Mouse (Mus musculus) forebrain, embryonic 16.5 days (tissue): Measurements from ENCODE around the gene Kif5c. TPM values are rescaled to one million over a fixed set of nuclear protein-coding genes. Genes with fewer than 3 reads are reported as not detected.

ENCODE experiments used
- ATAC-seq: fragments of 200-750 bp; cut with Nextera tagmentation; 2 replicates; pipeline ENCODE4 v1.8.0; 2017; ENCODE audit warnings: mild to moderate bottlenecking, moderate library complexity
- H3K27ac ChIP-seq: fragments of 300-500 bp; sonication (generic); 2 replicates; pipeline ENCODE4 v1.5.1; 2014; ENCODE audit warnings: low read length, control low read depth
- H3K27me3 ChIP-seq: fragments of 300-500 bp; sonication (generic); replicated peaks from 2 replicates; pipeline ENCODE4 v1.6.1; 2014; ENCODE audit warnings: low read length; ENCODE audit not compliant: control insufficient read depth, insufficient read depth
- H3K36me3 ChIP-seq: fragments of 300-500 bp; sonication (generic); 2 replicates; pipeline ENCODE4 v1.6.1; 2014; ENCODE audit not compliant: control insufficient read depth, insufficient read depth
- H3K4me1 ChIP-seq: fragments of 300-500 bp; sonication (generic); replicated peaks from 2 replicates; pipeline ENCODE4 v1.6.1; 2014; ENCODE audit warnings: low read length; ENCODE audit not compliant: control insufficient read depth, insufficient read depth
- H3K4me2 ChIP-seq: fragments of 300-500 bp; sonication (generic); 2 replicates; pipeline ENCODE4 v1.6.1; 2014; ENCODE audit warnings: mild to moderate bottlenecking, low read length, control low read depth
- H3K4me3 ChIP-seq: fragments of 300-500 bp; sonication (generic); replicated peaks from 2 replicates; pipeline ENCODE4 v1.5.1; 2014; ENCODE audit warnings: mild to moderate bottlenecking, low read length, control low read depth
- H3K9ac ChIP-seq: fragments of 300-500 bp; sonication (generic); replicated peaks from 2 replicates; pipeline ENCODE4 v1.6.1; 2014; ENCODE audit warnings: low read depth, low read length, control low read depth
- H3K9me3 ChIP-seq: fragments of 300-500 bp; sonication (generic); 2 replicates; pipeline ENCODE4 v1.6.1; 2016; ENCODE audit warnings: low read length; ENCODE audit not compliant: control insufficient read depth
- WGBS: fragments of 180-500 bp; shearing (Covaris S2); extraction: QIAGEN DNeasy Blood & Tissue Kit; methylation state at CpG from one replicate; pipeline ENCODE4 v1.1.7; 2014; 5-methylcytosine and 5-hydroxymethylcytosine counted together
- polyA plus RNA-seq: library from polyadenylated mRNA; unstranded; fragments of >200 nt; fragmentation: Nextera tagmentation; extraction: Ambion mirVana; gene quantifications from 2 replicates; pipeline ENCODE4 v1.2.1, GENCODE M21; 2015

The Kif5c gene
- polyA plus RNA-seq, 1 experiment from 2014 or later, result 180 TPM

GRCm38 (mm10) chr2:49582546-49582945 lies 36.6 kb upstream of the Kif5c start:
- WGBS, result 86% methylated on average over 5 of the region's 5 CpGs
- H3K36me3 ChIP-seq, result no peaks in the 10 kb centered on the region
- no peak overlapping the region for H3K4me2 ChIP-seq
- no peaks in the 10 kb centered on the region for H3K4me1 ChIP-seq
- H3K9ac ChIP-seq, result no peak overlapping the region
- H3K27ac ChIP-seq, result no peak overlapping the region
- H3K27me3 ChIP-seq, result no peaks in the 10 kb centered on the region
- no peak overlapping the region for H3K4me3 ChIP-seq
- no peak for ATAC-seq
- no peaks in the 10 kb centered on the region for H3K9me3 ChIP-seq

GRCm38 (mm10) chr2:49583311-49583710 lies 35.8 kb upstream of the Kif5c start:
- Histone ChIP-seq H3K27ac (no peak overlapping the region), H3K4me2 (no peak overlapping the region), H3K27me3 (no peaks in the 10 kb centered on the region), H3K4me3 (no peak overlapping the region), H3K36me3 (no peaks in the 10 kb centered on the region), H3K9me3 (no peaks in the 10 kb centered on the region), H3K9ac (no peak overlapping the region), H3K4me1 (no peaks in the 10 kb centered on the region)
- no peak for ATAC-seq
- WGBS, result 100% methylated on average over 2 of the region's 2 CpGs

- H3K9me3 ChIP-seq, result no peaks in the 10 kb centered on the region
- no peak overlapping the region for H3K4me2 ChIP-seq
- ATAC-seq, result no peak
- no peak overlapping the region for H3K27ac ChIP-seq
- H3K36me3 ChIP-seq, result no peaks in the 10 kb centered on the region
- no peaks in the 10 kb centered on the region for H3K27me3 ChIP-seq
- no peaks in the 10 kb centered on the region for H3K4me1 ChIP-seq
- H3K9ac ChIP-seq, result no peak overlapping the region
- no peak overlapping the region for H3K4me3 ChIP-seq
- WGBS, result 68% methylated on average over 5 of the region's 5 CpGs
These were observed 28.6 kb upstream of the Kif5c start for GRCm38 (mm10) chr2:49590450-49590849.

GRCm38 (mm10) chr2:49592926-49593325 lies 26.2 kb upstream of the Kif5c start:
- Histone ChIP-seq H3K9me3 (no peaks in the 10 kb centered on the region), H3K4me3 (no peak overlapping the region), H3K9ac (no peak overlapping the region), H3K4me1 (no peaks in the 10 kb centered on the region), H3K4me2 (no peak overlapping the region), H3K27ac (no peak overlapping the region), H3K36me3 (no peaks in the 10 kb centered on the region), H3K27me3 (no peaks in the 10 kb centered on the region)
- ATAC-seq, result no peak

- 86% methylated on average over 7 of the region's 7 CpGs for WGBS
These were observed 24.2 kb upstream of the Kif5c start for GRCm38 (mm10) chr2:49594886-49595285.

GRCm38 (mm10) chr2:49596318-49596717 lies 22.8 kb upstream of the Kif5c start:
- Histone ChIP-seq H3K36me3 (no peaks in the 10 kb centered on the region), H3K4me3 (no peak overlapping the region), H3K27me3 (no peaks in the 10 kb centered on the region), H3K9me3 (no peaks in the 10 kb centered on the region), H3K4me2 (no peak overlapping the region), H3K9ac (no peak overlapping the region), H3K4me1 (peaks cover 7% of the 10 kb centered on the region), H3K27ac (no peak overlapping the region)
- ATAC-seq, result no peak
- WGBS, result 65% methylated on average over 3 of the region's 3 CpGs

More at GRCm38 (mm10) chr2:49594886-49595285, 24.2 kb upstream of the Kif5c start:
- H3K36me3 ChIP-seq, result no peaks in the 10 kb centered on the region
- peaks cover 1% of the 10 kb centered on the region for H3K4me1 ChIP-seq
- no peak overlapping the region for H3K4me2 ChIP-seq
- H3K27ac ChIP-seq, result no peak overlapping the region
- H3K4me3 ChIP-seq, result no peak overlapping the region
- H3K9ac ChIP-seq, result no peak overlapping the region
- H3K9me3 ChIP-seq, result no peaks in the 10 kb centered on the region
- no peaks in the 10 kb centered on the region for H3K27me3 ChIP-seq
- ATAC-seq, result no peak

- Histone ChIP-seq H3K4me1 (peaks cover 11% of the 10 kb centered on the region), H3K4me3 (no peak overlapping the region), H3K27ac (peak overlapping the region; percentile 12; the same call in 1 of the 2 replicates), H3K9ac (no peak overlapping the region), H3K27me3 (no peaks in the 10 kb centered on the region), H3K9me3 (no peaks in the 10 kb centered on the region), H3K36me3 (no peaks in the 10 kb centered on the region), H3K4me2 (no peak overlapping the region)
- ATAC-seq, result peak; percentile 40
- 23% methylated on average over 7 of the region's 7 CpGs for whole genome bisulfite sequencing
These were observed 18.9 kb upstream of the Kif5c start for GRCm38 (mm10) chr2:49600021-49600681.

GRCm38 (mm10) chr2:49602791-49603349 lies 16.2 kb upstream of the Kif5c start:
- Histone ChIP-seq H3K9ac (no peak overlapping the region), H3K36me3 (no peaks in the 10 kb centered on the region), H3K4me1 (peaks cover 11% of the 10 kb centered on the region), H3K9me3 (no peaks in the 10 kb centered on the region), H3K27ac (peak overlapping the region; percentile 67), H3K4me3 (no peak overlapping the region), H3K27me3 (no peaks in the 10 kb centered on the region), H3K4me2 (no peak overlapping the region)
- WGBS, result 12% methylated on average over 4 of the region's 4 CpGs
- peak; percentile 66 for ATAC-seq

- Histone ChIP-seq H3K27me3 (no peaks in the 10 kb centered on the region), H3K9ac (no peak overlapping the region), H3K27ac (no peak overlapping the region), H3K4me2 (no peak overlapping the region), H3K9me3 (no peaks in the 10 kb centered on the region), H3K36me3 (no peaks in the 10 kb centered on the region), H3K4me1 (no peaks in the 10 kb centered on the region), H3K4me3 (no peak overlapping the region)
- 59% methylated on average over 5 of the region's 5 CpGs for WGBS
- ATAC-seq, result peak; percentile 63; the same call in 1 of the 2 replicates
These were observed 9.5 kb upstream of the Kif5c start for GRCm38 (mm10) chr2:49609611-49610010.
